Mouse (Mus musculus): ENCODE measurements around the gene Ralgapa1.

DNA sequence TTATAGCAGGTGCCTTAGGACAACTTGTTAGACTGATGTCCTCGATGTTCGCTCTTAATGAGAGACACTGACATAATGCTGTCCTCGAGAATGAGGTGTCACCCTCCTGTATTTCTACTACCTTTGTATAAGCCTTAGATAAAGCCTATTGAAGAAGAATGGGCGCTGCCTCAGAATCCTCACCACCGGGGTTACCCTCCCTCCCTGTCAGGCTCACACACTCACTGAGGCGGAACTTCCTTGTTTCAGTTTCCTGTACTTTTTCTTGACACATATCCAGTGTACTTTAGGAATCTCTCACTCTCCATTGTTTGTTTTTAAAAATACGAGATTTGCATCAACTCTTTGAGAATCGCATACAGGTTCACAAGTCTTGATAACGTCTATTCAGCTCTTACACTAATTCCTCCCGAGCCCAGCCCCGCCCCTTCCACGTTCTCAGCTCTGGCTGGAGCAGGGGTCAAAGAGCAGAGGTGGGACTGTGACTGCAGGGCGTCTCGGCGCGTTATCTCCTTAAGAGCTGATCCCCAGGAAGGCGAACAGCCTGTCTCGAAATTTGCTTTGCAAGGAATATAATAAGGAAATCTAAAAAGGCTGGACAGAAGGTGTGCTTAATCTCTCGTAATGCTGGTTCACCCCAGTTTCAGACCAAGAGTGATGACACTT is 260.8 kb downstream of the Ralgapa1 start:
- TF ChIP-seq USF1 (IDR thresholded peaks at IDR 0.05; ENCODE audit: low read depth) (no peak), MAX (IDR thresholded peaks at IDR 0.05; ENCODE audit: low read depth) (no peak), POLR2AphosphoS2 (IDR thresholded peaks at IDR 0.05; ENCODE audit: insufficient read length, low read depth) (no peak), POLR2A (IDR thresholded peaks at IDR 0.05; ENCODE audit: insufficient read length, low read depth) (no peak), TCF12 (IDR thresholded peaks at IDR 0.05; ENCODE audit: insufficient read depth, poor library complexity, severe bottlenecking) (no peak), REST (IDR thresholded peaks at IDR 0.05; ENCODE audit: insufficient read depth, insufficient read length) (no peak), MYOG (IDR thresholded peaks at IDR 0.05; ENCODE audit: control insufficient read depth in 1 of 3, insufficient read depth in 1 of 3, insufficient read length in 2 of 3, low read depth in 2 of 3) (no peak), E2F4 (IDR thresholded peaks at IDR 0.05; ENCODE audit: insufficient read depth) (no peak), MYOD1 (IDR thresholded peaks at IDR 0.05; ENCODE audit: control insufficient read depth in 1 of 3, insufficient read length in 2 of 3, low read depth in 2 of 3) (no peak), CEBPB (IDR thresholded peaks at IDR 0.05; ENCODE audit: insufficient read depth, poor library complexity, severe bottlenecking) (no peak), TCF3 (IDR thresholded peaks at IDR 0.05; ENCODE audit: insufficient read length, low read depth) (no peak)
